Mouse (Mus musculus) skeletal muscle tissue, adult 2 months (tissue): Measurements from ENCODE around the gene Olfr1008.
"Not testable (repeated sequence)": the region's sequence is repeated elsewhere in the genome, so short reads cannot be mapped to it uniquely, and the experiment has no call there.

Experiments used
- DNase-seq: peaks from one replicate; pipeline ENCODE4 v3.0.0-alpha.2; 2012; ENCODE audit warnings: low read depth, low spot score

Gene Olfr1008

GRCm38 (mm10) chr2:85689131-85689530, at the start of gene Olfr1008:
Olfr1008 (plus strand) TSS chr2:85689431.
- DNase-seq: no peak

GRCm38 (mm10) chr2:85650604-85651003, 38.6 kb upstream of the Olfr1008 start, which contains the start of gene Olfr1002:
Olfr1002 (minus strand) TSS chr2:85650704.
- DNase-seq: no peak

DNA sequence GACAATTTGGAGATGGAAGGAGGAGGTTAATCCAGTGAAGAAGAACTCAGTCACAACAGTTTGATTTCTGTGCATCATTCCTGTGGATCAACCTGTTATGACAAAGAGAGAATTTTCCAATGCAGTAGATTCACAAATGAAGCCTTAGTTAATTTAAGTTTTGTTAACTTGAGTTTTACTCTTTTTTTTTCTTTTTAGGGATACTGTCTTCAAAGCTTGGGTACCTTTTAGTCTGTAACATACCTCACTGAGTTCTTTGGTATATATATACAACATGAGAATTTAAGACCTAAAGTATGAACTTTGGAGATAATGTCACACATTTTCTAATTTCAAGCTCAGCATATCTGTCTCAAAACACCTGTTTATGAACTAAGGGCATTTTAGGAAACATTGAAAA, 24.9 kb upstream of the Olfr1008 start, which contains the start of gene Olfr154:
Gene Olfr154 (minus strand): TSS at position 101 of the 400 bp plus-strand sequence.
- DNase-seq: not testable (repeated sequence)

DNA sequence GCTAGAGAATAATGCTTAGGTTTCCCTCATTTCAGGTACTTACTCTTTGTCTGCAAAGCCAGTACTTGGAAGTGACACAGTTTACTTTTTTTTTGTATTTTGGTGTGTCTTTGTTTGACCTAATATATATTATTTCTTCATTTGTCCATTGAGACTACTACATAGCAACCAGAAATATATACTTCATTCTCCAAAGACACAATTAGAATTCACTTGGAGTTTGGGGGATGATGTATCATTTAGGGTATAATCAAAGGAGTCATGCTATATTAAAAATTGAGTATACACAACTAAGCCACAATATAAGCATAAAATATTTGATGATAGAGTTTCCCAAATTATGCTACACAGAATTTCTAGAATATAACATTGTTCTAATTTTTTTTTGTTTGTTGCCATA, 10.6 kb upstream of the Olfr1008 start, which contains the start of gene Olfr1006:
Gene Olfr1006 (minus strand): TSS at position 101 of the 400 bp plus-strand sequence.
- no peak for DNase-seq

- DNase-seq: not testable (repeated sequence)
These were observed 21.4 kb downstream of the Olfr1008 start for GRCm38 (mm10) chr2:85710680-85711079.

DNA sequence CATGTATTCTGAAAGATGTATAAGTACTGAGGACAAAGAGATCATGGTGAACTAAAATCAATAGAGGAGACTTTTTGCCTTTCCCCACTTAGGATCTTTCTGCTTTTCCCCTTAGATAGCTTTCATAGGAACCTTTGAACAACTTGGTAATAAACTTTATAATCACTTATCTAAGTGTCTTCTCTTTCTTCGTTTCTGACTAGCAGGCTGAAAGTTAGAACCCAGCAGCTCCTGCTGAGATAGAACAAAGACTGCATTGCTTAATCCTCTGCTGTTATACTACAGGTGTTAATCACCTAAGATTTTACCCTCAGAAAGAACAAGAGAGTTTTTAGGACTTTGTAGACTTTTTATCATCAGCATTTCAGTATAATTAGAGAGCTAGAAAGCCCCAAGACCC, 21.9 kb downstream of the Olfr1008 start:
- no peak for DNase-seq

- DNase-seq: no peak
These were observed 25.9 kb downstream of the Olfr1008 start, which contains the start of gene Olfr1009 for GRCm38 (mm10) chr2:85715119-85715518. Olfr1009 (plus strand) TSS chr2:85715419.

GRCm38 (mm10) chr2:85725793-85726192, 36.6 kb downstream of the Olfr1008 start:
- no peak for DNase-seq
